Mouse (Mus musculus) urinary bladder, postnatal 14 days (tissue): ENCODE results near the gene Mthfsl.
"Not testable (repeated sequence)": the region's sequence is repeated elsewhere in the genome, so short reads cannot be mapped to it uniquely, and the experiment has no call there.

Experiments used
- DNase-seq: peaks from one replicate; pipeline ENCODE4 v3.0.0; 2021; ENCODE audit warnings: low spot score

The Mthfsl gene

GRCm38 (mm10) chr9:88689451-88689850 is 30.6 kb downstream of the Mthfsl start:
- not testable (repeated sequence) for DNase-seq

GRCm38 (mm10) chr9:88686719-88687118 is 33.4 kb downstream of the Mthfsl start:
- not testable (repeated sequence) for DNase-seq

GRCm38 (mm10) chr9:88658341-88658740 is 61.8 kb downstream of the Mthfsl start:
- peak; percentile 47 for DNase-seq

- not testable (repeated sequence) for DNase-seq
Measured at GRCm38 (mm10) chr9:88650742-88651141, 69.4 kb downstream of the Mthfsl start.
